Mouse (Mus musculus) G1E (cell line): ENCODE measurements around the gene Cnn2.

ENCODE experiments used
- CTCF ChIP-seq: IDR thresholded peaks from 2 replicates; pipeline ENCODE4 v1.5.1; 2012; ENCODE audit warnings: low read depth, low read length, inconsistent platforms, mixed read lengths
- GATA1 ChIP-seq: IDR thresholded peaks from 2 replicates; pipeline ENCODE4 v1.6.1; 2012; ENCODE audit warnings: borderline replicate concordance, low read length, inconsistent platforms, mixed read lengths
- GATA2 ChIP-seq: IDR thresholded peaks from 2 replicates; pipeline ENCODE4 v1.6.1; 2012; ENCODE audit warnings: low read depth, low read length, inconsistent platforms, borderline replicate concordance
- POLR2AphosphoS5 ChIP-seq: IDR thresholded peaks from 2 replicates; pipeline ENCODE4 v1.6.1; 2012; ENCODE audit warnings: low read depth, low read length, inconsistent platforms; ENCODE audit not compliant: insufficient replicate concordance
- TAL1 ChIP-seq: conservative IDR thresholded peaks from 2 replicates; pipeline ENCODE4 v1.6.1; 2012; ENCODE audit warnings: low read depth, low read length, inconsistent platforms, mixed read lengths

- TF ChIP-seq CTCF (no peak), POLR2AphosphoS5 (no peak), TAL1 (no peak), GATA1 (no peak), GATA2 (no peak)
Observed at GRCm38 (mm10) chr10:80035686-80036085, 47.3 kb downstream of the Cnn2 start.
